Mouse (Mus musculus): ENCODE results near the gene Klhdc1.

DNA sequence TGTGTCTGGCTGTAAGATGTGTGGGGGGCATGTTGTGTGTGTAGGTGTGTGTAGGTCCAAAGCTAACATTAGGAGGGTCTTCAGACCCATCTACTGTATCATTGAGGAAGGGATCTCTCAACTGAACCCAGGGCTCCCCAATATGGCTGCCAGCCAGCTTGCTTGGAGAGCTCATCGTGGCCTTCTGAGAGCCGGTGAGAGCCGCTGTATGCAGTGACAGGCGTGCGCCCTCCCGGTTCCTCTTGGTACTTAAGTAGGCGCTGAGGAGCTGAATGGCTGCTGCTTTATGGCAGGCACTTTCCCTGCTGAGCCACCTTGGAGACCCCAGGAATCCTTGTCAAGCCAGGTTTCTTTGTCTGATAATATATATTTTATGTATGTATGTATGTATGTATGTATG is 65.4 kb downstream of the Klhdc1 start:
- TF ChIP-seq POLR2A (IDR thresholded peaks at IDR 0.05; ENCODE audit: low read depth, low read length), result no peak
- no peak for TF ChIP-seq CTCF (IDR thresholded peaks at IDR 0.05; ENCODE audit: extremely low read depth, insufficient read depth, insufficient read length, insufficient replicate concordance)

All from spleen, adult 2 months (tissue).